Mouse (Mus musculus) liver, embryonic 14.5 days (tissue): ENCODE data around the gene Mrpl45.

ENCODE experiments used
- CTCF ChIP-seq: IDR thresholded peaks from 2 replicates; pipeline ENCODE4 v1.5.1; 2016; ENCODE audit warnings: antibody characterized with exemption, low read depth, control low read depth
- EP300 ChIP-seq: IDR thresholded peaks from 2 replicates; pipeline ENCODE4 v1.6.1; 2016; ENCODE audit warnings: antibody characterized with exemption, low read depth

- TF ChIP-seq CTCF, result no peak
- TF ChIP-seq EP300, result no peak
These were observed 6.6 kb upstream of the Mrpl45 start for GRCm38 (mm10) chr11:97308806-97309450.
